Mouse (Mus musculus) retina, postnatal 7 days (tissue): ENCODE data around the gene Efemp2.

Source experiments
- DNase-seq: peaks from one replicate; pipeline ENCODE4 v3.0.0-alpha.2; 2012; ENCODE audit warnings: low read depth, low spot score

Gene Efemp2

DNA sequence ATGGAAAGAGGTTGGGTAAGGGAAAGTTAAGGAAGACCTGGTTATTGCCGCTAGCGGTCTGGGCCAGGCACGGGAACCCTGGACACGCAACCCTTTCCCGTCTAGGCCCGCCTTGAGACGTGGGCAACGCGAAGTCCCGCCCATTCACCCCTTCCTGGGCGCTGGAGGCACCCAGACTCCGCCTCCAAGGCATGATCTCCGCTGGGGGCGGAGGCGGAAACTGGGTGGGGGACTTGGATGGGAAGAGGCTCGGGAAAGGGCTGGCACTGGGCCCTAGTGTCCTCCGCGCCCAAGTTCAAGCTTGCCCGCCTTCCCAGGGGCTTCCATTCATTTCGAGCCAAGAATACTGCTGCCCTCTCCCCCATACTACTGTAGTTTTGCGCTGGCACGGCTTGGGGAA is at the start of gene Efemp2:
Gene Efemp2 (plus strand): TSS at position 235 of the 400 bp plus-strand sequence.
- peak; percentile 47 for DNase-seq

GRCm38 (mm10) chr19:5424092-5424781 is 49.5 kb upstream of the Efemp2 start:
- no peak for DNase-seq

- DNase-seq: peak; percentile 95
These were observed 48.7 kb upstream of the Efemp2 start, which contains the start of the genes Drap1 and AI837181 for GRCm38 (mm10) chr19:5424782-5425741. Gene Drap1 (minus strand): TSS chr19:5424979. Gene AI837181 (plus strand): TSS chr19:5425144.

GRCm38 (mm10) chr19:5425906-5426565 is 47.7 kb upstream of the Efemp2 start:
- no peak for DNase-seq

DNA sequence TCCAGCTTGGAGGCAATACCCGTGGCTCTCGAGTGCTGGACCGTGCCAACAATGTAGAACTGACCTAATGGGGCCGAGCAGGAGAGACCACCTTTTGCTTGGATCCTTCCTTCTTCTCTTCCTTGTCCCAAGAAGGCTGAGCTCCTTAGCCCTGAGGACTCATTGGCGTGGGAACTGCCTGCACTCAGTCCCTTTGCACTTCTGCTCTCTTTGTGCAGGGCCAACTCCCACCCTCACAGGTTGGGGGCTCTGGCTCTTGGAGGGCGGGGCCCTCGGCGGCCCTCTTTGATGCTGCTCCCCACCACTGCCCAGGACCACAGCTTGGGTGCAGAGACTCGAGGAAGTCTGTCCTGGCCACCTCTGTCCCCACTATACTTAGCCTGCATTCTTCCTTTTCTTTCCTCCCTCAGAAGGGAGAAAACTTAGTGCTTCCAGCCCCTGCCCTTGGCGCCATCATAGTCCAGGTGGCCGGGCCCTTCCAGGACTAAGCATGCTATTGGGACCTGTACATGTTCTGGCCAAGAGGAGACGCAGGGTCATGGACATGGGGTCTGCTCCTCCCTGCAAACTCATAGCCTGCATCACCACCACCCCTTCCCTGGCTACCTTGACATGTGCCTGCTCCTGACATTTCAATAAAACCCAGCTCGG is 47.0 kb upstream of the Efemp2 start:
- DNase-seq: no peak

GRCm38 (mm10) chr19:5428083-5428482 is 45.7 kb upstream of the Efemp2 start:
- DNase-seq: peak; percentile 44

- DNase-seq: no peak
These were observed 44.5 kb upstream of the Efemp2 start for GRCm38 (mm10) chr19:5429219-5429618.

DNA sequence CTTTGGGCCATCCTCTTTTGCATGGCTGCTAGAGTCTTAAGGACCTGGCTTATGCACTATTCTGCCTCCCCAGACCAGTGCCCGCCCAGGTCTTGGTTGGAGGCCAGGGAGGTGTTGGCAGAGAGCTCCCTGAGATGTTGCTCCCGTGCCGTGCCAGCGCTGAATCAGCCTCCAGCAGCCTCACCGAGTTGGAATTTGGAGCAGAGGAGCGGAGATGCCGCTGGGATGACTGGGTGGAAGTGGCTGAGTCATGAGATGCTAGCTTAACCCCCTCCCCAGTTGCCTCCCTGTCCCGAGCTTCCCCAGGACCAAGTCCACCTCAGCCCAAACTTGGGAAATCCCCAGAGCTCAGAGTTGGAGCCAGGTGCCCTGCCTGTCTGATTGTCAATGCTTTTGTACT is 43.9 kb upstream of the Efemp2 start:
- DNase-seq: no peak

DNA sequence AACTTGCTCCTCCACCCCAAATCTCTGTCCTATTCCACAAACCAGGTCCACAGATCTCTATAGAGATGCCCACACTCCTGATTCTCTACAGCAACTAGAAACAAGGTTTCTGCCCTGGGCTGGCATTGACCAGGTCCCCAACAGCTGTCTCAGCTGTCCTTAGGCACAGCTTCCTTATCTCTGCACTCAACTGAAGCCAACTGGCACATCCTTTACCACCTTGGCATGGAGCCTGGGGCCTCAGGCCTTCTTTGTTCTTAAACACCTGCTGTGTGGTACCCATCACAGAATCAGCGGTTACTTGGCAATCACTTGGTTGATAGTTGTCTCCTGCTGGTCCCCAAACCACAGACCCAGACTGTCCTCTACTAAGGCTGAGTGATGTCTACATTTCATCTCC is 43.3 kb upstream of the Efemp2 start:
- DNase-seq: no peak

- no peak for DNase-seq
These were observed 41.8 kb upstream of the Efemp2 start for GRCm38 (mm10) chr19:5431911-5432464.

DNA sequence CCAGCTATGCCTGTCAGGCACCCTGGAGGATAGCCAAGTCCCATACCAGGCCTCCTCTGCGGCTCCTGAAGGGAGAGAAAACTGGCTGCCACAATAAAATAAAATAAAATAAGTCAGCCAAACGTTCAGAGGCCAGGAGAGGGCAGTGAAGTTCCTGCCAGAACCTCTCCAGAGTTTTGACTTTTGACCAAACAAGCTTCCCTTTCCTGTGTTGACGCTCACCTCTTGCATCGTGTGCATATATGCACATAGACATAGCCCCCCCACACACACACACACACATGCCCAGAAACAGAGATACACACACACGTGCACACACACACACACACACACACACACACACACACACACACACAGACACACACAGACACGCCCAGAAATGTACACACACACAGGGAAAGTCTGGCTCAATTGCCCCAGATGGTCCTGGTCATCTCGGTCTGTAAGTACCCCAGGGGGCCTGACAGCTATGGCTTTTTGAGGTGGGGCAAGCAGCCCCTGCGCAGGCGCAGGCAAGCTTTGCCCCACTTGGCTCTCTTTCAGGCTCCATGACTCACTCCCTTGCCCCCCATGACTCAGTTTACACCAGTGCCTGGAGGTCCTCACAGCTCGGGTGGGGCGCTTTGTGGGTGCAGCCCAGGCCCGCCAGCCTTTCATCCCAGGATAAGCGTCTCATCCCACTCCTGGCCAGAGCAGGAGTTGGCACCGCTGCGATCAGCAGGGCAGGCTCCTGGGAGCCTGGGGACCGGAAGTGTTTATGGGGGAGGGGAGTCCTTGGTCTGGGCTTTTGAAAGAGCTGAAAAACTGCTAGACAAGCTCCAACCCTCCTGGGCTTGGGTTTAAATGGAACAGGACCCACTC is 40.5 kb upstream of the Efemp2 start:
- DNase-seq: no peak

DNA sequence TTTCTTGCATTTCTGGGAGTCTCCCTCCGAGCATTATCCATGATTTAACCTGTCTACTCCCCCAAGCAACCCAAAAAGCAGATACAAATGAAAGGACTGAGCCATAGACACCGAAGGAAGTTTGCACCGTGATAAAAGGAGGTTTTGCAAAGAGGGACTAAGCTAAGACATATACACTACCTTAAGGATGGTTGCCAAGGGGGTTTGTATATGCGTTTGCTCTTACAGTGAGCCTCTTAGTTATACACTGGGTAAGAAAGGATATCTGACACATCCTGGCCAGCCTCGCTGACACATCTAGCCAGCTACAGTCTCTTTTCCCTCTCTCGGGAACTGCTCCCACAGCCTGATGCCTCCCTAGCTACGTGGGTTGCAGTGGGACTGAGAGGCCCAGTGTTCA is 39.8 kb upstream of the Efemp2 start:
- no peak for DNase-seq

DNA sequence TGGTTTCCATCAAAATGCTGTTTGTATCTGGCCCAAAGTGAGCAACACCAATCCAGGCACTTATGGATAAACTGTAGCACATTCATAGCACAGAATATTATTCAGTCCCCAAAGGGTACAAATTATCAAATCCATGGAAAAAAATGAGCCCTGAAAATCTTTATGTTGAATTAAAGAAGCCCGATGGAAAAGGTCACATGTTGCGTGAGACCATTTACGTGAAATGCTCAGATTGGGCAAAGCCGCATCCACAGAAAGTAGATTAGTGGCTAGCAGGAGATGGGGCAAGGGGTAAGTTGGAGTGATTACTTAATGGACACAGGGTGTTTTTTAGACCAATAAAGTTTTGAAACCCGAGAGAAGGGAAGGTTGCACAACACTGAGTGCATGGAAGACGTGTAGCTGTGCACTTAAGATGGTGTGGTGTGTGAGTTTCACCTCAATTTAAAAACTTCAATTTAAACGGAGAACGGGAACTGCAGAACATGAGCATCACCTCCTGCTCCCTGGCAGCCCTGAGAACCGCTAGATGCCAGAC is 29.3 kb upstream of the Efemp2 start:
- DNase-seq: no peak

DNA sequence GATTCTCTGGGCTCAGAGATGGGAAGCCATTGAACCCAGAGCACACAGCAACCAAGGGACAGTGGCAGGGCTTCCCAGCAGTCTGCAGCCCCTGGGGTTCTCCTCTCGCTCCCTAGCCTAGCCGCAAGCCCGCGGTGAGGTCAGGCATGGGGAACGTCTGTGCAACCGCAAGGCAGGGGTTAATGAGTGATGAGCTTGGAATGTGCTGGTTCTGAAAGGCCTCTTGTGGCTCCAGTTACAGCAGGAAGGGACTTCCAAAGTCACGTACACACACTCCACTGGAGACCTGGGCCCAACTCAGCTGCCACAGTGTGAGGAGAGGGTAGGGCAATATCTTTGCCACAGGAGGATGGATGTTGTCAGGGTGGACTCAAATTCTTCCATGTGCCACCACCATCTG is 28.8 kb upstream of the Efemp2 start:
- DNase-seq: no peak

GRCm38 (mm10) chr19:5445747-5446146 is 28.0 kb upstream of the Efemp2 start:
- no peak for DNase-seq

GRCm38 (mm10) chr19:5447515-5448353 is 26.0 kb upstream of the Efemp2 start, which contains the start of gene Fosl1:
Gene Fosl1 (plus strand): TSS chr19:5447547.
- no peak for DNase-seq

GRCm38 (mm10) chr19:5448354-5449150 is 25.2 kb upstream of the Efemp2 start:
- no peak for DNase-seq

- no peak for DNase-seq
These were observed 24.1 kb upstream of the Efemp2 start for GRCm38 (mm10) chr19:5449673-5450072.
